Mouse (Mus musculus) left cerebral cortex, adult 18-20 months (tissue): ENCODE results near the gene Amd1. TPM values are rescaled to one million over a fixed set of nuclear protein-coding genes. Genes with fewer than 3 reads are reported as not detected.

ENCODE experiments used
- DNase-seq, 2 experiments: peaks; one replicate each; pipeline ENCODE4 v3.0.0; 2021 to 2022; ENCODE audit warnings: low spot score in 2 of 2, mixed read lengths in 1 of 2
- total RNA-seq, 2 experiments: library from RNA; stranded (reverse); gene quantifications; 2 replicates each; pipeline ENCODE4 v1.2.3; 2021

The Amd1 gene
- total RNA-seq, 2 experiments from 2014 or later, result 88.6 to 92.4 TPM

DNA sequence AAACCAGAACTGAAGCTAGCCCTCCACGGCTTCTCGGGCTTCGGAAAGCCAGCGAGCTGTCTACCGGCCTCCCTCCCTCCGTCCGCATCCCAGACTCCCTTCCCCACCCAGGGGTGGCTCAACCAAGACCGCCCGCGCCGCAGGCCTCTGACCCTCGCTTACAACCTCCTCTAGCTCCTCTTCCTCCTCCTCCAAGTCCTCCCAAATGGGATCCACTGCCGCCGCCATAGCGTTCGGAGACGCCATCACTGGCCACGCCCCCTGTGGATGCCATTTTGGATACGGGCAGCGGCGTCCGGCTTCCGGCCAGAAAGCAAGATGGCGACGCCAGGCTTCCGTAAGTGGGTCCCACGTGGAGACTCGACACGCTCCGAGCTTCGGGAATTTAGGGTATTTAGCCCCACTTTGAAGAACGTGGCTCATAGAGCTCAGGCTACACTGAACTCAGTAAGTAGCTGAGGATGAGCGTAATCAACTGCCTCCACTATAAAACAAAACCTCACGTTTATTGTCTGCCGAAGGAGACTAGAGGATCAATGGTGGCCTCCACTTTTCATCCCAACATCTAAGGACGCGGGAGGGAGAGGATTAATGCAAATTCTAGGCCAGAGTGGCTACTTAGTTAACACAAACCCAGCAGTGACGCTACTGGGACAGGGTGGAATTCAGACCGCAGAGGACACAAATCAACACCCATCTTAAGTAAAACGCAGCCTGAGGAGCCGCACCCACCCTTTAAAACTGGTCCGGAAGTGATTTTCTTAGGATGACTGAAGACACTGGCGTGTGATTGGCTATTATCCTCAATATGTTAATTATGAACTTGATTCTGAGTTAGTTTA is 44.4 kb downstream of the Amd1 start, which contains the start of gene Gtf3c6:
TSS of gene Gtf3c6 (minus strand) at position 695 of the 842 bp plus-strand sequence.
- DNase-seq, result peak; percentile 94 to 96

GRCm38 (mm10) chr10:40256716-40257115 is 45.3 kb downstream of the Amd1 start:
- peak in 1 of 2 experiments; percentile 27 for DNase-seq

- DNase-seq, result no peak
These were observed 51.0 kb downstream of the Amd1 start for GRCm38 (mm10) chr10:40250969-40251368.

DNA sequence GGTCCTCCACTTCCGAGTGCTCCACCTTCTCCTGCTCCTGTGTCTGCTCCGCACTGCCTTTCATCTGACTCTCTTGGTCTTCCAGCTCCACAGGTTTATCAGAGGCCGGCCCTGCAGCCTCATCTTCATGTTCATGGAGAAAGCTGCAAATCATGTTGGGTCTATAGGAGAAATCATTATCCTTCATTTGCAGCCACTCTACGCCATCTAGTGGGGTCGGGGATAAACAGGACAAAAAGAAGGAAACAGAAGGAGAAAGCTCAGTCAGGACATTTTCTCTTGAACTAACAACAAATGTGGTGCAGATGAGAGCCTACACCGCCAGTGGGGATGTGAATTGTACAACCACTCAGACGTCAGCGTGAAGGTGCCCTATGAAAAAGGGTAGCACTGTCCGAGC is 52.4 kb downstream of the Amd1 start:
- no peak for DNase-seq

GRCm38 (mm10) chr10:40247166-40247716 is 54.7 kb downstream of the Amd1 start:
- DNase-seq, result peak in 1 of 2 experiments; percentile 12

- DNase-seq, result peak; percentile 81 to 86
These were observed 55.4 kb downstream of the Amd1 start, which contains the start of gene Rpf2 for GRCm38 (mm10) chr10:40246374-40247165. Gene Rpf2 (minus strand): TSS chr10:40247036.

DNA sequence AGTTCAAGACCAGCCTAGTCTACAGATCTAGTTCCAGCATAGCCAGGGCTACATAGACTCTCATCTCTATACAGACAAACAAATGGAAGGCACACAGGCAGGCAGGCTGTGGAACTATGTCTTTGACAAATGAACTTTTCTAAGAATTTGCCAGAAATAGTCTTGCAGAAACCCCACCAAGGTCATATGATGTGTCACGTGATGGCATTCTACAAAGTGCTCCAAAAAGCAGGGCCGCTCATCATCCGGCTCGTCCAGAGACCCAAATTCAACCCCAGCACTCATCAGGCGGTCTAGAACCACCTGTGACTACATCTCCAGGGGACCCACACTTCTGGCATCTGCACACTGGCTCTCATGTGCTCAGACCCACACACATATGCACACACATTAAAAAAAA is 64.2 kb downstream of the Amd1 start:
- DNase-seq, result no peak

Other genes with a start within 250 kb of the Amd1 start
- 1 to 10 TPM; 3.2 to 4.1 TPM for gene Slc16a10, start 159.9 kb downstream of the Amd1 start, total RNA-seq
- 10 to 100 TPM; 18.2 to 18.4 TPM for gene Rpf2, start 55.1 kb downstream of the Amd1 start, total RNA-seq
- gene Gtf3c6, start 44.1 kb downstream of the Amd1 start, total RNA-seq, result 10 to 100 TPM; 19.5 to 20.7 TPM
- 10 to 100 TPM; 47.5 to 49.0 TPM for gene Cdk19, start 37.4 kb upstream of the Amd1 start, total RNA-seq